Mouse (Mus musculus) heart, postnatal 0 days (tissue): ENCODE data around the gene Nos1ap.

ENCODE experiments used
- CTCF ChIP-seq: IDR thresholded peaks from 2 replicates; pipeline ENCODE4 v1.5.1; 2016; ENCODE audit warnings: antibody characterized with exemption, control low read depth, low read depth
- EP300 ChIP-seq: IDR thresholded peaks from 2 replicates; pipeline ENCODE4 v1.6.1; 2016; ENCODE audit warnings: antibody characterized with exemption, low read depth

- TF ChIP-seq CTCF (no peak), EP300 (no peak)
Observed at GRCm38 (mm10) chr1:170424258-170424889, 165.3 kb downstream of the Nos1ap start.
